Mouse (Mus musculus): ENCODE measurements around the gene Prrc2b.

Gene Prrc2b

DNA sequence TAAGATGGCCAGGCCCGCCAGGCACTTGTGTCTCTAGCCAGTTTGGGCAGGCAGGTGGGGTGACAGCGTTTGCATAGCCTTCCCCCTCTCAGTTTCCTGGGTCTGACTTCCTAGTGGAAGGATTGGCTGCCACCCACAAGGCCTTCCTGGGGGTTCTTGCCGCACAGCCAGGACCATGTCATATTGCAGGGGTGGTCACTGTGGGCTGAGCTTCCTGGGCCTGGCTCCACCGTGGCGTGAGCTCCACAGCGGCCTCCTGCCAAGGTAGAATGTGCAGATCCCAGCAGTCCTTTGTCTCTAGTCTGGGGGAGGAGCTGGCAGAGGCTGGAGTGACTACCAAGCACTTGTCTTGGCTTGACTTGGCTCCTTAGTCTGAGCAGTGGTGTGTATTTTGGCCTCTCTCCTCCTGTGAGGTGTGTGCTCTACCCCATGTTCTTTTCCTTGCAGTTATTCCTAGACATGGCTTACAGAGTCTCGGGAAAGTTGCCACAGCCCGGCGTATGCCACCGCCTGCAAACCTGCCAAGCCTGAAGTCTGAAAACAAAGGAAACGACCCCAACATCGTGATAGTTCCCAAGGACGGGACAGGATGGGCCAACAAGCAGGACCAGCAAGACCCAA is 31.9 kb downstream of the Prrc2b start:
- DNase-seq (ENCODE audit: low spot score in 2 of 2) = no peak

DNA sequence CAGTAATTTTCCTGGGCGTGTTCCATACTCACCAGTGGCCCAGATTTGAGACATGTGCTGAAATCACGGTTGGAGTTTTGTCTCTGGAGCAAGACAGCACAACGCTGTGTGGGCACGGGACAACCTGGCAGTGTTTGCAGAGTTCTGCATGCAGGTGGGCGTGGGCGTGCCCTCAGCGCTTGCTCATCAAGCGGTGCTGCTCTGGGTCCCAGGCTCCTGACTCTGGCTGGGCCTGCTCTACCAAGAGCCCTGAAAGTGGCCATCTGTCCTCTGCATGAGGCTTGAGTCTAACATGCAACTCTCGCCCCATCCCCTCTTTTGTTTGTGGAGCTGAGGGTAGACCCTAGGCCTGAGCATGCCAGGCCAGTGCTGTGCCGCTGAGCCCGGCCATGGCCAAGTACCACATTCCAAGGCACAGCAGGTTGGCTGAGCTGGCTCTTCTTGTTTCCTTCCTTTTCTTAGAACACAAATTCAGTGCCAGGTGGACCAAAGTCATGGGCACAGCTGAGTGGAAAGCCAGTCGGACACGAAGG is 36.2 kb downstream of the Prrc2b start:
- DNase-seq (ENCODE audit: low spot score in 2 of 2) = no peak

GRCm38 (mm10) chr2:32187649-32188048 is 36.8 kb downstream of the Prrc2b start:
- no peak for DNase-seq (ENCODE audit: low spot score in 2 of 2)

- DNase-seq (ENCODE audit: low spot score in 2 of 2) = no peak
Observed at GRCm38 (mm10) chr2:32189060-32189681, 38.3 kb downstream of the Prrc2b start.

- no peak for DNase-seq (ENCODE audit: low spot score in 2 of 2)
Observed at GRCm38 (mm10) chr2:32190620-32191019, 39.7 kb downstream of the Prrc2b start.

GRCm38 (mm10) chr2:32191872-32192507 is 41.1 kb downstream of the Prrc2b start:
- DNase-seq (ENCODE audit: low spot score in 2 of 2) = peak; percentile 67 to 82

- DNase-seq (ENCODE audit: low spot score in 2 of 2) = no peak
Observed at GRCm38 (mm10) chr2:32198977-32199376, 48.1 kb downstream of the Prrc2b start.

GRCm38 (mm10) chr2:32200033-32200432 is 49.2 kb downstream of the Prrc2b start:
- DNase-seq (ENCODE audit: low spot score in 2 of 2) = no peak

- no peak for DNase-seq (ENCODE audit: low spot score in 2 of 2)
Observed at GRCm38 (mm10) chr2:32200712-32201111, 49.8 kb downstream of the Prrc2b start.

DNA sequence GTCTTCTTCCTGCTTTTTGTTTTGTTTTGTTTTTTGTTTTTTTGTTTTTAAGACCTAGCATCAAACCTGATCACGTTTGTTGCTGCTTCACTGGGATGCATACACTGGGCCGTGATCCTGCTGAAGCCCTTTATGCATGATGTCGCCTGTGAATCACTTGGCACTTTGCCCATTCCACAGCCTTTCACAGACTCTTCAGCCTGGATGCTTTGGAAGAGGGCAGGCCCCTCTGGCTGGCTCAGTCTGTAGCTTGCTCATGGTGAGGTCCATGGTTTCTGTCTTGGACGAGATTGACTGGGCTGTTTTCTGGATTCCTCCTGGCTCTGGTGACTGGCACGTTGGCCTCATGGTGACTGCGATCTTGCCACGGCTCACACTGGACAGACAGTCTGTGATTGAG is 50.6 kb downstream of the Prrc2b start:
- no peak for DNase-seq (ENCODE audit: low spot score in 2 of 2)

GRCm38 (mm10) chr2:32203853-32204252 is 53.0 kb downstream of the Prrc2b start:
- DNase-seq (ENCODE audit: low spot score in 2 of 2) = no peak

- DNase-seq (ENCODE audit: low spot score in 2 of 2) = no peak
Observed at GRCm38 (mm10) chr2:32207682-32208081, 56.8 kb downstream of the Prrc2b start.

GRCm38 (mm10) chr2:32211689-32212088 is 60.8 kb downstream of the Prrc2b start:
- no peak for DNase-seq (ENCODE audit: low spot score in 2 of 2)

DNA sequence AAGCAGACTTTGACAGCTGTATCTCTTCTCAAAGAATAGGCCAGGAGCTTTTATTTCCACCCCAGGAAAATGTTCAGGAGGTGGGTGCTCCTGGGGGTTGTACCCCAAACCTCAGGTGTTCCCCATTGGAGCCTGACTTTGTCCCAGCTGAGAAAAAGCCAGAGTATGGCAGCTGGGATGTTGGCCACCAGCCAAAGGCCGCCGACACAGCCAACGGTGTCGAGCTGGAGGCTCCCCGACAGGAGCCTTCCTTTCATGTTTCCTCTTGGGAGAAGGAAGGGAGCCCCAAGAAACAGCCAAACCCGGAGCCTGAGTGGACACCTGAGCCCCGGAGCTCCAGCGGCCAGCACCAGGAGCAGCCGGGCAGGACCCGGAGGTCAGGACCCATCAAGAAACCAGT is 62.1 kb downstream of the Prrc2b start:
- DNase-seq (ENCODE audit: low spot score in 2 of 2) = no peak

GRCm38 (mm10) chr2:32215576-32215975 is 64.7 kb downstream of the Prrc2b start:
- no peak for DNase-seq (ENCODE audit: low spot score in 2 of 2)

DNA sequence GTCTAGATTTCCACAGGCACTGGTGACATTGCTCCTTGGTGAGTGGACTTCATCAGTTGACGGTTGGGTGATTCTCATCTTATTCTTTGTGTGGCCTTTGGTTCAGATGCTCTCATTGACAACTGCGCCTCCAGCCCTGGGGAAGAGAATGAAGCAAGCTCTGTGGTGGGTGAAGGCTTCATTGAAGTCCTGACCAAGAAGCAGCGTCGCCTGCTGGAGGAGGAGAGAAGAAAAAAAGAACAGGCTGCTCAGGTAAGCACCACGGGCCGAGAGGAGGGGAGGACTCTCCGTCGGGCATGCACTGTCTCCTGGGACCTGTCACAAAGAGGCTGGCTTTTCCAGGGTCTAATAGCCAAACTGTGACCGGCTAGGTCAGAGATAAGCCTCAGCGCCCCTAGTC is 65.6 kb downstream of the Prrc2b start:
- DNase-seq (ENCODE audit: low spot score in 2 of 2) = no peak

- no peak for DNase-seq (ENCODE audit: low spot score in 2 of 2)
Observed at GRCm38 (mm10) chr2:32217656-32218055, 66.8 kb downstream of the Prrc2b start.

DNA sequence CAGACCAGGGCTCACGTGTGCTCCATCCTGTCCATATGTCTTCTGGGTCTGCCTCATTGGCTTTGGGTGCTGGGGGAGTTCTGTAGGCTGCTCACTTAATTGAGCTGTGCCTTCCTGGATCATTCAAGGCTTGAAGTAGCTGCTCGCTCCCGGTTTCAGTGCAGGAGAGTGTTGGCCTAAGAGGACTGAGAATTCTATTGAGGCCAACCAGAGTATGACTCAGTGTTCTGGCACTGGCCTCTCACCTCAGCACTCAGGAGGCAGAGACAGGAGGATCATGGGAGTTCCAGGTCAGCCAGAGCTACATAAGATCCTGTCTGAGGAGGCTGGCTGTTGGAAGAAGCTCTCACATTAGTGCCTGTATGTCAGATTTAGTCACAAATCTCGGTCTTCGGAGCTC is 67.2 kb downstream of the Prrc2b start:
- DNase-seq (ENCODE audit: low spot score in 2 of 2) = no peak

DNA sequence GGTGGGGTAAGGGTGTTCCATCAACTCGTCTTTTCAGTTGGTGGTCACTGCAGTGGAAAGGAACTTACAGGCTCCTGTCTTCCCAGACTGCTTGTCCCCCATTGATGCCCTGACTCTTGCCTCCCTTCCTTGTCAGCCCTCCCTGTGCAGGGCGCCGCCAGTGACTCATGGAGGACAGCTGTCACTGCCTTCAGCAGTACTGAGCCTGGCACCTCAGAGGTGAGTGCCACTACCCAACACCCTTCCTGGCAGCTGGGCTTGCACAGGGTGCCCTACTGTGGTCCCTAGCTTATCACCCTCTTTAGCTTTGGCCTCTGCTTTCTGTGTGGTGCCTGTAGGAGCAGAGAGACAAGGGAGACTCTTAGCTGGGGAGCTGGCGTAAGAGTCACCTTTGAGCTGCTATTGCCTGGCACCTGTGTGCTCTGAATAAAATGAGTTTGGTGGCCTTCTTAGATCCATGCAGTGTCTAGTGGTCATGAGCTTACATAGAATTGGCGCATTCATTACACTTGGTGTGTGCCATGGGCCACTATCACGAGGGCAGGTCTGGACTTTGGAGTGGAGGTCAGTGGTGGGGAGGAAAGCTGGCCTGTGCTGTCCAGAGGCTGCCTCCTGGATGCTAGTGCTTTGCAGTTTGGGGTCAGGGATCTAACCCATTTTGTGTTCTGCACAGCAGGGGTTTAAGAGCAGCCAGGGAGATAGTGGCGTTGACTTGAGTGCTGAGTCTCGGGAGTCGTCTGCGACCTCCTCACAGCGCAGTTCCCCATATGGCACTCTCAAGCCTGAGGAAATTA is 67.9 kb downstream of the Prrc2b start:
- no peak for DNase-seq (ENCODE audit: low spot score in 2 of 2)

DNA sequence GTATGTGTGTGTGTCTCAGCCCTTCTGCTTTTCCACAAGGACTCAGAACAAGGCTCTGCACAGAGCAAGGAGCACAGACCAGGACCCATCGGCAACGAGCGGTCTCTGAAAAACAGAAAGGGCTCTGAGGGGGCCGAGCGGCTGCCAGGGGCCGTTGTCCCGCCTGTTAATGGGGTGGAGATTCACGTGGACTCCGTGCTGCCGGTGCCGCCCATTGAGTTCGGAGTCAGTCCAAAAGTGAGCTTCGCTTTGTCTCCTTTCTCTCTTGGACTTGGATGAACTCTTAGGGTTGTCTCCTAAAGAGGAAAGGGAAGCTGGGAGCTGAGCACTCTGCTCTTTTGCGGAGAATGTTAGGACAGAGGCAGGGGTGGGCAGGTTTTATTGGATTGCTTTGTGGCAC is 68.6 kb downstream of the Prrc2b start:
- DNase-seq (ENCODE audit: low spot score in 2 of 2) = no peak

DNA sequence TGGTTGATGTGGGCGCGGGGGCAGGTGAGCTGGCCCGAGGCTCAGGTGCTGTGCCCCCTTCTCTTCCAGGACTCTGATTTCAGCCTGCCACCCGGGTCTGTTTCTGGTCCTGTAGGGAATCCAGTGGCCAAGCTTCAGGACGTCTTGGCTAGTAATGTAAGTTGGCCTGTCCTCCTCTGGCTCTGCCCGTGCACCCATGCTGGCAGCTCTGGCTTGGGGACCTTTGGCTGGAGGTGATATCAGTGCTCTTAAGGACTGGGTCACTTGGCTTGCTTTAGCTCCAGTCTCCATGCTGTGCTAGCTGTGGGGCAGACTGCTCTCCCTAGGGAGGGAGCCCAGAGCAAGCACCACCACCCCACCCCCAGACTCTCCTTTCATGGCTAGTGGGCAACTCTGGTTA is 69.1 kb downstream of the Prrc2b start:
- DNase-seq (ENCODE audit: low spot score in 2 of 2) = no peak

DNA sequence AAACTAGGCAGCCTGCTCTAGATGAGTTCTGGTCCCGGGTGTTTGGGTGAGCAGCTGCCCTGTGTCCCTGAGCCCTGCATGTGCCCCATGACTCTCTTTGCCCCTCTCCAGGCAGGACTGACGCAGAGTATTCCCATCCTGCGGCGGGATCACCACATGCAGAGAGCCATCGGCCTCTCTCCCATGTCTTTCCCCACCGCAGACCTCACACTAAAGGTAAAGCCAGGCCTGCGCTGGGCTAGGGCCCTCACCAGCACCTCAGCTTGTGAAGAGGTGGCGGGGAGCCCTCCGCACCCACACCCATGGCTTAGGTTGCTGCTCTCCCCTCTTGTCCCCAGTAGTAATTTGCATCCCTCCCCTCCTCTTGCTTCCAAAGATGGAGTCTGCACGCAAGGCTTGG is 70.1 kb downstream of the Prrc2b start:
- DNase-seq (ENCODE audit: low spot score in 2 of 2) = no peak

Data from spleen, postnatal 4 days (tissue).